Comparison of ENCODE assay signal across 8 mouse cellular contexts in genomic region chr1:82476746-82477145, GRCm38 (mm10).
A peak's percentile ranks its signal among the peaks of the same experiment; 100 is the strongest.
DNase-seq lines count a peak whose midpoint lies in the region; ATAC-seq lines count a peak whose summit lies in the region.

No protein-coding gene starts in this region.

- H3K4me1 ChIP-seq in forebrain, embryonic 15.5 days: peaks cover 29% of the 10 kb centered on the region
- peaks cover 25% of the 10 kb centered on the region for H3K4me1 ChIP-seq in hindbrain, embryonic 13.5 days (replicated peaks)
- peaks cover 8% of the 10 kb centered on the region; the same call in 1 of the 2 replicates for H3K4me1 ChIP-seq in midbrain, embryonic 12.5 days

- H3K4me3 ChIP-seq in forebrain, embryonic 15.5 days: no peak overlapping the region
- no peak overlapping the region for H3K4me3 ChIP-seq in hindbrain, embryonic 13.5 days
- H3K4me3 ChIP-seq in midbrain, embryonic 12.5 days: no peak overlapping the region

- peak overlapping the region; percentile 49; the same call in 1 of the 2 replicates for H3K27ac ChIP-seq in forebrain, embryonic 15.5 days (replicated peaks)
- peak overlapping the region; percentile 44 for H3K27ac ChIP-seq in hindbrain, embryonic 13.5 days
- no peak overlapping the region for H3K27ac ChIP-seq in midbrain, embryonic 12.5 days (replicated peaks)

- no peak overlapping the region for H3K4me2 ChIP-seq in forebrain, embryonic 15.5 days (replicated peaks)
- 0 out of 2 replicates have a peak overlapping the region, but pooled peaks have one; percentile 13 for H3K4me2 ChIP-seq in hindbrain, embryonic 13.5 days
- no peak overlapping the region for H3K4me2 ChIP-seq in midbrain, embryonic 12.5 days (replicated peaks)

- DNase-seq in embryo, embryonic 10.5 days (ENCODE audit: low spot score): peak; percentile 79
- no peak for DNase-seq in layer of hippocampus, postnatal 25 days (ENCODE audit: extremely low spot score in 1 of 2, low spot score in 1 of 2)
- DNase-seq in adrenal gland, adult 2 months: no peak
- DNase-seq in frontal cortex, postnatal 36 days (ENCODE audit: low spot score in 2 of 2): no peak
- no peak for DNase-seq in spleen, adult 12 weeks (ENCODE audit: low spot score)

- ATAC-seq in forebrain, embryonic 15.5 days (replicated peaks): peak; percentile 53
- ATAC-seq in hindbrain, embryonic 13.5 days (ENCODE audit: low FRiP score): peak; percentile 71
- ATAC-seq in midbrain, embryonic 12.5 days (ENCODE audit: low FRiP score, low read depth): peak; percentile 48; the same call in 1 of the 2 replicates

- no peak overlapping the region for H3K9ac ChIP-seq in forebrain, embryonic 15.5 days (replicated peaks)
- no peak overlapping the region for H3K9ac ChIP-seq in hindbrain, embryonic 13.5 days
- no peak overlapping the region for H3K9ac ChIP-seq in midbrain, embryonic 12.5 days (replicated peaks)

- H3K36me3 ChIP-seq in forebrain, embryonic 15.5 days: no peaks in the 10 kb centered on the region
- no peaks in the 10 kb centered on the region for H3K36me3 ChIP-seq in hindbrain, embryonic 13.5 days
- no peaks in the 10 kb centered on the region for H3K36me3 ChIP-seq in midbrain, embryonic 12.5 days

- no peaks in the 10 kb centered on the region for H3K9me3 ChIP-seq in forebrain, embryonic 15.5 days
- H3K9me3 ChIP-seq in hindbrain, embryonic 13.5 days: no peaks in the 10 kb centered on the region
- H3K9me3 ChIP-seq in midbrain, embryonic 12.5 days: no peaks in the 10 kb centered on the region

- H3K27me3 ChIP-seq in forebrain, embryonic 15.5 days: no peaks in the 10 kb centered on the region
- 0 out of 2 replicates have a peak, but pooled peaks cover 3% of the 10 kb centered on the region for H3K27me3 ChIP-seq in hindbrain, embryonic 13.5 days
- no peaks in the 10 kb centered on the region for H3K27me3 ChIP-seq in midbrain, embryonic 12.5 days

- 8% methylated on average over 9 of the region's 9 CpGs for WGBS in forebrain, embryonic 15.5 days
- 9% methylated on average over 9 of the region's 9 CpGs for WGBS in hindbrain, embryonic 13.5 days
- 17% methylated on average over 9 of the region's 9 CpGs for WGBS in midbrain, embryonic 12.5 days
